Mouse (Mus musculus): ENCODE measurements around the gene Elmo2. TPM values are rescaled to one million over a fixed set of nuclear protein-coding genes. Genes with fewer than 3 reads are reported as not detected.

Elmo2 gene
- polyA plus RNA-seq, 1 experiment from 2014 or later: 82.3 TPM

- no peak overlapping the region for H3K4me2 ChIP-seq
- peaks cover 21% of the 10 kb centered on the region for H3K36me3 ChIP-seq
- H3K9me3 ChIP-seq (replicated peaks): no peaks in the 10 kb centered on the region
- no peak for ATAC-seq (replicated peaks; ENCODE audit: low FRiP score)
- no peak overlapping the region for H3K9ac ChIP-seq
- WGBS: 57% methylated on average over 4 of the region's 4 CpGs
- peaks cover 34% of the 10 kb centered on the region for H3K4me1 ChIP-seq
- H3K4me3 ChIP-seq (replicated peaks): no peak overlapping the region
- H3K27me3 ChIP-seq: peaks cover 20% of the 10 kb centered on the region
- H3K27ac ChIP-seq: no peak overlapping the region
Observed at GRCm38 (mm10) chr2:165273589-165273988, 52.7 kb downstream of the Elmo2 start.

GRCm38 (mm10) chr2:165271326-165271725 is 55.0 kb downstream of the Elmo2 start:
- H3K9ac ChIP-seq: no peak overlapping the region
- H3K4me3 ChIP-seq (replicated peaks): no peak overlapping the region
- WGBS: 9% methylated on average over 8 of the region's 8 CpGs
- H3K36me3 ChIP-seq: peaks cover under 1% of the 10 kb centered on the region; the same call in 1 of the 2 replicates
- peaks cover 35% of the 10 kb centered on the region for H3K27me3 ChIP-seq
- peaks cover 34% of the 10 kb centered on the region for H3K4me1 ChIP-seq
- H3K9me3 ChIP-seq (replicated peaks): no peaks in the 10 kb centered on the region
- no peak overlapping the region for H3K4me2 ChIP-seq
- H3K27ac ChIP-seq: no peak overlapping the region
- no peak for ATAC-seq (replicated peaks; ENCODE audit: low FRiP score)

- ATAC-seq (replicated peaks; ENCODE audit: low FRiP score): no peak
- Histone ChIP-seq H3K27me3 (peaks cover 37% of the 10 kb centered on the region), H3K36me3 (no peaks in the 10 kb centered on the region), H3K4me3 (replicated peaks) (no peak overlapping the region), H3K27ac (no peak overlapping the region), H3K4me1 (peaks cover 34% of the 10 kb centered on the region), H3K9ac (no peak overlapping the region), H3K4me2 (no peak overlapping the region), H3K9me3 (replicated peaks) (no peaks in the 10 kb centered on the region)
- 25% methylated on average over 7 of the region's 7 CpGs for WGBS
Observed at GRCm38 (mm10) chr2:165270858-165271257, 55.4 kb downstream of the Elmo2 start.

GRCm38 (mm10) chr2:165266739-165267138 is 59.5 kb downstream of the Elmo2 start:
- no peak overlapping the region for H3K27ac ChIP-seq
- no peaks in the 10 kb centered on the region for H3K9me3 ChIP-seq (replicated peaks)
- no peak overlapping the region for H3K9ac ChIP-seq
- no peak overlapping the region for H3K4me3 ChIP-seq (replicated peaks)
- no peak for ATAC-seq (replicated peaks; ENCODE audit: low FRiP score)
- H3K27me3 ChIP-seq: peaks cover 38% of the 10 kb centered on the region
- 6% methylated on average over 12 of the region's 12 CpGs for WGBS
- no peaks in the 10 kb centered on the region for H3K36me3 ChIP-seq
- H3K4me2 ChIP-seq: no peak overlapping the region
- peaks cover 14% of the 10 kb centered on the region for H3K4me1 ChIP-seq

GRCm38 (mm10) chr2:165263861-165264260 is 62.4 kb downstream of the Elmo2 start:
- Histone ChIP-seq H3K36me3 (no peaks in the 10 kb centered on the region), H3K4me3 (replicated peaks) (no peak overlapping the region), H3K9ac (no peak overlapping the region), H3K4me1 (no peaks in the 10 kb centered on the region), H3K27me3 (peaks cover 52% of the 10 kb centered on the region), H3K27ac (no peak overlapping the region), H3K9me3 (replicated peaks) (no peaks in the 10 kb centered on the region), H3K4me2 (no peak overlapping the region)
- WGBS: 55% methylated on average over 7 of the region's 7 CpGs
- ATAC-seq (replicated peaks; ENCODE audit: low FRiP score): no peak

- H3K4me2 ChIP-seq: no peak overlapping the region
- no peak overlapping the region for H3K4me3 ChIP-seq (replicated peaks)
- peaks cover 53% of the 10 kb centered on the region for H3K27me3 ChIP-seq
- WGBS: 52% methylated on average over 18 of the region's 18 CpGs
- H3K36me3 ChIP-seq: no peaks in the 10 kb centered on the region
- H3K9ac ChIP-seq: no peak overlapping the region
- no peak overlapping the region for H3K27ac ChIP-seq
- H3K4me1 ChIP-seq: no peaks in the 10 kb centered on the region
- H3K9me3 ChIP-seq (replicated peaks): no peaks in the 10 kb centered on the region
- ATAC-seq (replicated peaks; ENCODE audit: low FRiP score): no peak
Observed at GRCm38 (mm10) chr2:165262274-165262990, 63.8 kb downstream of the Elmo2 start.

GRCm38 (mm10) chr2:165259859-165260258 is 66.4 kb downstream of the Elmo2 start:
- Histone ChIP-seq H3K4me1 (0 out of 2 replicates have a peak, but pooled peaks cover 1% of the 10 kb centered on the region), H3K4me3 (replicated peaks) (no peak overlapping the region), H3K27ac (no peak overlapping the region), H3K9me3 (replicated peaks) (no peaks in the 10 kb centered on the region), H3K9ac (no peak overlapping the region), H3K4me2 (no peak overlapping the region), H3K36me3 (no peaks in the 10 kb centered on the region), H3K27me3 (peaks cover 63% of the 10 kb centered on the region)
- ATAC-seq (replicated peaks; ENCODE audit: low FRiP score): no peak
- WGBS: 51% methylated on average over 8 of the region's 8 CpGs

GRCm38 (mm10) chr2:165258321-165258720 is 68.0 kb downstream of the Elmo2 start:
- H3K9ac ChIP-seq: no peak overlapping the region
- H3K27me3 ChIP-seq: peaks cover 75% of the 10 kb centered on the region
- H3K4me3 ChIP-seq (replicated peaks): no peak overlapping the region
- no peaks in the 10 kb centered on the region for H3K36me3 ChIP-seq
- H3K27ac ChIP-seq: no peak overlapping the region
- H3K4me1 ChIP-seq: peaks cover 12% of the 10 kb centered on the region
- ATAC-seq (replicated peaks; ENCODE audit: low FRiP score): no peak
- H3K9me3 ChIP-seq (replicated peaks): no peaks in the 10 kb centered on the region
- no peak overlapping the region for H3K4me2 ChIP-seq
- 75% methylated on average over 6 of the region's 6 CpGs for WGBS

GRCm38 (mm10) chr2:165257151-165257834 is 69.0 kb downstream of the Elmo2 start:
- Histone ChIP-seq H3K27me3 (peaks cover 78% of the 10 kb centered on the region), H3K9me3 (replicated peaks) (no peaks in the 10 kb centered on the region), H3K9ac (no peak overlapping the region), H3K4me1 (peaks cover 17% of the 10 kb centered on the region), H3K27ac (no peak overlapping the region), H3K4me2 (no peak overlapping the region), H3K4me3 (replicated peaks) (no peak overlapping the region), H3K36me3 (no peaks in the 10 kb centered on the region)
- no peak for ATAC-seq (replicated peaks; ENCODE audit: low FRiP score)
- WGBS: 54% methylated on average over 11 of the region's 11 CpGs

GRCm38 (mm10) chr2:165256213-165256612 is 70.1 kb downstream of the Elmo2 start:
- Histone ChIP-seq H3K27ac (no peak overlapping the region), H3K9me3 (replicated peaks) (no peaks in the 10 kb centered on the region), H3K9ac (no peak overlapping the region), H3K4me1 (peaks cover 19% of the 10 kb centered on the region), H3K27me3 (peaks cover 76% of the 10 kb centered on the region), H3K36me3 (no peaks in the 10 kb centered on the region), H3K4me2 (no peak overlapping the region), H3K4me3 (replicated peaks) (no peak overlapping the region)
- WGBS: 70% methylated on average over 10 of the region's 10 CpGs
- no peak for ATAC-seq (replicated peaks; ENCODE audit: low FRiP score)

- no peak for ATAC-seq (replicated peaks; ENCODE audit: low FRiP score)
- 18% methylated on average over 10 of the region's 10 CpGs for whole genome bisulfite sequencing
Observed at GRCm38 (mm10) chr2:165253867-165254266, 72.4 kb downstream of the Elmo2 start.

GRCm38 (mm10) chr2:165253269-165253668 is 73.0 kb downstream of the Elmo2 start:
- Histone ChIP-seq H3K27ac (no peak overlapping the region), H3K9ac (no peak overlapping the region), H3K4me2 (no peak overlapping the region), H3K4me3 (replicated peaks) (no peak overlapping the region), H3K9me3 (replicated peaks) (no peaks in the 10 kb centered on the region), H3K36me3 (no peaks in the 10 kb centered on the region), H3K4me1 (peaks cover 19% of the 10 kb centered on the region), H3K27me3 (peaks cover 80% of the 10 kb centered on the region)
- ATAC-seq (replicated peaks; ENCODE audit: low FRiP score): no peak
- WGBS: 72% methylated on average over 8 of the region's 8 CpGs

More at GRCm38 (mm10) chr2:165253867-165254266, 72.4 kb downstream of the Elmo2 start:
- peaks cover 19% of the 10 kb centered on the region for H3K4me1 ChIP-seq
- H3K36me3 ChIP-seq: no peaks in the 10 kb centered on the region
- no peak overlapping the region for H3K27ac ChIP-seq
- H3K27me3 ChIP-seq: peaks cover 78% of the 10 kb centered on the region
- no peak overlapping the region for H3K4me2 ChIP-seq
- no peak overlapping the region for H3K4me3 ChIP-seq (replicated peaks)
- no peaks in the 10 kb centered on the region for H3K9me3 ChIP-seq (replicated peaks)
- H3K9ac ChIP-seq: no peak overlapping the region
